Mouse (Mus musculus): ENCODE measurements around the gene Elovl1. TPM values are rescaled to one million over a fixed set of nuclear protein-coding genes. Genes with fewer than 3 reads are reported as not detected.

The Elovl1 gene
- polyA plus RNA-seq, 1 experiment: 85.4 TPM

DNA sequence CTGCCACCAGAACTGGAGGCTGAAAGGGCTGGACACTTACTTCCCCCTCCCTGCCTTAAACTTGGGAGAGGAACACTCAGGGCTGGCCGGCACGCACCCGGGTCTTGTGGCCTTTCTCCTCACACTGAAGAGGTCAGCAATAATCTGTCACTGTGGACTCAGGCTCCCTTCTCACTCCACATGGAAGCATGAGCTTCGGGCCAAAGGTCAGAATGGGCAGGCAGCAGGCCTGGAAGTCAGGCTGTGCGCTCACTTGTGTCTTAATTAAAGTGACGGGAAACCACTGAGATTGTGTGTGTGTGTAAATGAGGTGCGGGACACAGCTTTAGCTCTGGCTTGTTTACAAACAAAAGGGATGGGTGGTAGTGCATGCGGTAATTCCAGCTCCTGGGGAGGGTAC is 4.4 kb downstream of the Elovl1 start:
- Histone ChIP-seq H3K27me3 (ENCODE audit: control insufficient read depth, insufficient read depth, low read length) (no peaks in the 10 kb centered on the region), H3K4me3 (replicated peaks; ENCODE audit: insufficient read depth, low read depth, low read length) (no peak overlapping the region), H3K4me1 (ENCODE audit: control insufficient read depth, insufficient read depth, low read length) (peaks cover 10% of the 10 kb centered on the region), H3K27ac (ENCODE audit: insufficient read depth, low read length) (no peak overlapping the region)
- WGBS: 46% methylated on average over 8 of the region's 8 CpGs
- TF ChIP-seq POLR2A (IDR thresholded peaks at IDR 0.05; ENCODE audit: borderline replicate concordance, insufficient read depth, low read length) (no peak), CTCF (IDR thresholded peaks at IDR 0.05; ENCODE audit: borderline replicate concordance, insufficient read depth, low read depth, low read length) (no peak)
- DNase-seq: no peak

GRCm38 (mm10) chr4:118436820-118437603 is 9.1 kb downstream of the Elovl1 start, which contains the start of gene Cdc20:
TSS of gene Cdc20 (minus strand) at chr4:118437352.
- TF ChIP-seq POLR2A (IDR thresholded peaks at IDR 0.05; ENCODE audit: borderline replicate concordance, insufficient read depth, low read length) (peak; percentile 48; the same call in 1 of the 2 replicates), CTCF (IDR thresholded peaks at IDR 0.05; ENCODE audit: borderline replicate concordance, insufficient read depth, low read depth, low read length) (no peak)
- Histone ChIP-seq H3K4me3 (replicated peaks; ENCODE audit: insufficient read depth, low read depth, low read length) (peak within 1 kb of the TSS; percentile 47), H3K27ac (ENCODE audit: insufficient read depth, low read length) (no peak within 1 kb of the TSS), H3K4me1 (ENCODE audit: control insufficient read depth, insufficient read depth, low read length) (no peaks in the 10 kb centered on the region), H3K27me3 (ENCODE audit: control insufficient read depth, insufficient read depth, low read length) (no peaks in the 10 kb centered on the region)
- under 1% methylated on average over 67 of the region's 67 CpGs for WGBS
- DNase-seq: peak; percentile 75 to 84

DNA sequence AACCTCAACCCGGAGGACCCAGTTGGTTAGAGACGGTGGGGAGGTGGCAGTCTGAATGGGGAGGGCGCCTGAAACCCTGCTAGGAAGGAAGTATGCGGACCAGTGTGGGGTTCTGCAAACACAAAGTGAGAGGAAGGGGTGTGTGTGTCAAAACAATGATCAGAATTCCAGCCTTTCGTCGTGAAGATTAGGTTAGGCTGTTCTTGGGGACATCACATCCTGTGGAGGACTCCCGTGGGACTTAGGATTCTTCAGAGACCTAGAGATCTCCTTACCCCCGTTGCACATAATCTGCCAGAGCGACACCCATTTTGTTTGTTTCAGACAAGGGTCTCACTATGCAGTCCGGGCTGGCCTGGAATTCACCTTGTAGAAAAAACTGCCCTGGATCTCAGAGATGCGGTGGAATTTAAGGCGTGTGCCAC is 9.9 kb downstream of the Elovl1 start:
- Histone ChIP-seq H3K4me3 (replicated peaks; ENCODE audit: insufficient read depth, low read depth, low read length) (peak overlapping the region; percentile 47), H3K27ac (ENCODE audit: insufficient read depth, low read length) (no peak overlapping the region), H3K27me3 (ENCODE audit: control insufficient read depth, insufficient read depth, low read length) (no peaks in the 10 kb centered on the region), H3K4me1 (ENCODE audit: control insufficient read depth, insufficient read depth, low read length) (no peaks in the 10 kb centered on the region)
- DNase-seq: no peak
- TF ChIP-seq POLR2A (IDR thresholded peaks at IDR 0.05; ENCODE audit: borderline replicate concordance, insufficient read depth, low read length): no peak
- no peak for TF ChIP-seq CTCF (IDR thresholded peaks at IDR 0.05; ENCODE audit: borderline replicate concordance, insufficient read depth, low read depth, low read length)
- WGBS: 13% methylated on average over 12 of the region's 12 CpGs

GRCm38 (mm10) chr4:118445088-118445487 is 17.2 kb downstream of the Elovl1 start:
- H3K27me3 ChIP-seq (ENCODE audit: control insufficient read depth, insufficient read depth, low read length): no peaks in the 10 kb centered on the region
- no peak overlapping the region for H3K4me3 ChIP-seq (replicated peaks; ENCODE audit: insufficient read depth, low read depth, low read length)
- DNase-seq: no peak
- no peak for TF ChIP-seq CTCF (IDR thresholded peaks at IDR 0.05; ENCODE audit: borderline replicate concordance, insufficient read depth, low read depth, low read length)
- no peak for TF ChIP-seq POLR2A (IDR thresholded peaks at IDR 0.05; ENCODE audit: borderline replicate concordance, insufficient read depth, low read length)
- WGBS: 80% methylated on average over 10 of the region's 10 CpGs
- no peaks in the 10 kb centered on the region for H3K4me1 ChIP-seq (ENCODE audit: control insufficient read depth, insufficient read depth, low read length)
- no peak overlapping the region for H3K27ac ChIP-seq (ENCODE audit: insufficient read depth, low read length)

DNA sequence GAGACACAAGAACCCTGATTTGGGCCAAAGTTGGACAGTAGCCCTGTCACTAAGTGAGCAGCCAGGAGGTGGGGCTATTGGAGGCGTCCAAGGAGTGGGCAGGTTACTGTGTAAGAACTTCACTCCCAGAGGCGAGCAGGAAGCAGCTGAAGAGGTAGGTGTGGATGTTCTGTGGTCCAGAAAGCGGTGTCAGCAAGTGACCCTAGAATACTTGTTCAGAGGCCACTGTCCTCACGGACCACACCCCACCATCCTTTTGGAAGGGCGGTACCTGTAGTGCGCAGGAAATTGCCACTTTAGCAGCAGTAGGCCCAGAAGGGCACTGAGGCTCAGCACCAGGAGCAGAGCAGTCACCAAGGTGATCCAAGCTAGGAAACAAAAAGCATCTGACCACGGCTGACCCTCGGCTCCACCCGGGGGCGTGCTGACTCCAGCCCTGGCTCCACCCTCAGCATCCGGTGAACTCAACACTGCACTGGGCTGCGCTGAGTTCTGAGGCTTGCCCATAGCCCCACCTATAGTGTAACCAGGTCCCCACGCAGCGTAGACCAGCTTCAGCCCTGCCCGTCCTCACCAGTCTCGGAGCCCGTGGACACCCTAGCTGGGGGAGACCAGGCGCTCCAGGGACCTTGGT is 18.0 kb downstream of the Elovl1 start:
- peak in 1 of 2 experiments; percentile 7 for DNase-seq
- Histone ChIP-seq H3K4me3 (replicated peaks; ENCODE audit: insufficient read depth, low read depth, low read length) (peak overlapping the region; percentile 5), H3K4me1 (ENCODE audit: control insufficient read depth, insufficient read depth, low read length) (no peaks in the 10 kb centered on the region), H3K27ac (ENCODE audit: insufficient read depth, low read length) (no peak overlapping the region), H3K27me3 (ENCODE audit: control insufficient read depth, insufficient read depth, low read length) (no peaks in the 10 kb centered on the region)
- no peak for TF ChIP-seq CTCF (IDR thresholded peaks at IDR 0.05; ENCODE audit: borderline replicate concordance, insufficient read depth, low read depth, low read length)
- TF ChIP-seq POLR2A (IDR thresholded peaks at IDR 0.05; ENCODE audit: borderline replicate concordance, insufficient read depth, low read length): no peak
- 11% methylated on average over 18 of the region's 18 CpGs for WGBS

DNA sequence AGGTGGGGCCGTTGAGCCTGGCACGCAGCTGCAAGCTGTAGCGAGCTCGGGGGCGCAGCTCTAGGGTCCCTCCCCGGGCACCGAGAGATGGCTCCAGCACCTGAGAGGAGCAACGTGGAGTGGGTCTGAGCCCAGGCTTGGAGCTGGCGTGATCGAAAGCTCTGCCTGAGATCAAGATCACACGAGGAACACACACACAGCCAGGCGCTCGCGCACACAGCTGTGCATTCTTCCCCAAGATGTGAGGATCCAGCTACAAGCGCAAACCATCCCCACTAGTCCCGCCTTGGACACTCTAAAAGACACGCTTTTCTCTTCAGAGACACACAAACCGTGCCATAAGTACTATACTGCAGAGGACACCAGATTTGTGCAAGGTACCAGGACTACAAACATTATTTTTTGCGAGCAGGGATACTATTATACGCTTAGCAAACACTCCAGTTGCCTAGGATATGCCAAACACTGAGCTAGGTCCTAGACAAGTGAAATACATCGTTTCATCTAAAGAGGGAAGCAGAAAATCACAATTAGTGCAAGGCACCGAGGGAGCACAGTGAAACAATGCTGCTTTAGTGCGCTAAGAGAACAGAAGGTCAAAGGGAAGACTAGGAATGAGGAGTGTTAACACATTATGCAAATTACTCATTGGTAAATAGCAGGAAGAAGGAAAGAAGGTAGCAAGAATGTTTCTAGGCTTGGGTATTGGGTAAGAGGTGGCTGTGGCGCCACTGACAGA is 18.7 kb downstream of the Elovl1 start:
- H3K27me3 ChIP-seq (ENCODE audit: control insufficient read depth, insufficient read depth, low read length): no peaks in the 10 kb centered on the region
- WGBS: 9% methylated on average over 24 of the region's 24 CpGs
- no peaks in the 10 kb centered on the region for H3K4me1 ChIP-seq (ENCODE audit: control insufficient read depth, insufficient read depth, low read length)
- H3K4me3 ChIP-seq (replicated peaks; ENCODE audit: insufficient read depth, low read depth, low read length): no peak overlapping the region
- TF ChIP-seq POLR2A (IDR thresholded peaks at IDR 0.05; ENCODE audit: borderline replicate concordance, insufficient read depth, low read length) (no peak), CTCF (IDR thresholded peaks at IDR 0.05; ENCODE audit: borderline replicate concordance, insufficient read depth, low read depth, low read length) (no peak)
- no peak overlapping the region for H3K27ac ChIP-seq (ENCODE audit: insufficient read depth, low read length)
- DNase-seq: no peak

GRCm38 (mm10) chr4:118457345-118457975 is 29.6 kb downstream of the Elovl1 start, which contains the start of gene Mpl:
TSS of gene Mpl (minus strand) at chr4:118457513.
- 60% methylated on average over 9 of the region's 9 CpGs for WGBS
- no peak for TF ChIP-seq POLR2A (IDR thresholded peaks at IDR 0.05; ENCODE audit: borderline replicate concordance, insufficient read depth, low read length)
- no peak for TF ChIP-seq CTCF (IDR thresholded peaks at IDR 0.05; ENCODE audit: borderline replicate concordance, insufficient read depth, low read depth, low read length)

More at GRCm38 (mm10) chr4:118457345-118457975, 29.6 kb downstream of the Elovl1 start, which contains the start of gene Mpl:
- H3K27me3 ChIP-seq (ENCODE audit: control insufficient read depth, insufficient read depth, low read length): no peaks in the 10 kb centered on the region
- H3K4me3 ChIP-seq (replicated peaks; ENCODE audit: insufficient read depth, low read depth, low read length): no peak within 1 kb of the TSS
- DNase-seq: no peak
- H3K4me1 ChIP-seq (ENCODE audit: control insufficient read depth, insufficient read depth, low read length): no peaks in the 10 kb centered on the region
- no peak within 1 kb of the TSS for H3K27ac ChIP-seq (ENCODE audit: insufficient read depth, low read length)

All from cerebellum, adult 2 months (tissue).